Comparison of ENCODE assay signal across 20 mouse cellular contexts in genomic region chr3:14839466-14840118, GRCm38 (mm10). TPM values are rescaled to one million over a fixed set of nuclear protein-coding genes. Genes with fewer than 3 reads are reported as not detected.
"Had no signal": no experiment of that assay in that cellular context is flagged by ENCODE, and none has a peak within 500 bp of the region (broad histone marks: within the 10 kb centered on the region; RNA-seq: fewer than 3 reads in every experiment).

No protein-coding gene starts in this region.

- H3K9me3 ChIP-seq: midbrain, embryonic 13.5 days; midbrain, embryonic 15.5 days; neural tube, embryonic 12.5 days; stomach, embryonic 15.5 days had no signal

- H3K27me3 ChIP-seq: megakaryocyte, embryonic 14.5 days; midbrain, embryonic 13.5 days; midbrain, embryonic 15.5 days; neural tube, embryonic 12.5 days; stomach, embryonic 15.5 days had no signal

- H3K4me2 ChIP-seq: lung, embryonic 14.5 days; midbrain, embryonic 11.5 days; midbrain, embryonic 13.5 days; midbrain, embryonic 15.5 days; neural tube, embryonic 12.5 days; stomach, embryonic 15.5 days had no signal

- H3K4me3 ChIP-seq: megakaryocyte, embryonic 14.5 days; midbrain, embryonic 13.5 days; midbrain, embryonic 15.5 days; neural tube, embryonic 12.5 days; stomach, embryonic 15.5 days had no signal

- H3K4me1 ChIP-seq: megakaryocyte, embryonic 14.5 days; midbrain, embryonic 13.5 days; midbrain, embryonic 15.5 days; neural tube, embryonic 12.5 days; stomach, embryonic 15.5 days had no signal

- DNase-seq: lung, adult 18-20 months; lung, embryonic 14.5 days; lung, postnatal 10 days; lung, postnatal 36 days; right cerebral cortex, postnatal 14 days; thymus, adult 2 months; thymus, postnatal 25 days; thymus, postnatal 4 days had no signal

- H3K36me3 ChIP-seq: midbrain, embryonic 13.5 days; midbrain, embryonic 15.5 days; neural tube, embryonic 12.5 days; stomach, embryonic 15.5 days had no signal

- H3K9ac ChIP-seq: lung, embryonic 14.5 days; midbrain, embryonic 13.5 days; midbrain, embryonic 15.5 days; neural tube, embryonic 12.5 days; stomach, embryonic 15.5 days had no signal

- H3K27ac ChIP-seq: macrophage; midbrain, embryonic 13.5 days; midbrain, embryonic 15.5 days; neural tube, embryonic 12.5 days; stomach, embryonic 15.5 days; stomach, postnatal 0 days had no signal

RNA-seq across cellular contexts. Expression of gene Car3, which starts 23.7 kb away (rescaled TPM):
- total RNA-seq: monocyte, adult 5-6 weeks; neutrophil, adult 5-6 weeks had no signal
- polyA plus RNA-seq: macrophage had no signal

RNA-seq across cellular contexts. Expression of gene Car1, which starts 31.4 kb away (rescaled TPM):
- total RNA-seq: midbrain, postnatal 0 days; monocyte, adult 5-6 weeks; neutrophil, adult 5-6 weeks had no signal
- polyA plus RNA-seq: lung, embryonic 14.5 days; macrophage; midbrain, embryonic 11.5 days; midbrain, embryonic 13.5 days; neural tube, embryonic 12.5 days; neural tube, embryonic 14.5 days had no signal
